Mouse (Mus musculus) liver, embryonic 14.5 days (tissue): ENCODE results near the gene Ube2q1. TPM values are rescaled to one million over a fixed set of nuclear protein-coding genes. Genes with fewer than 3 reads are reported as not detected.

Source experiments
- ATAC-seq: fragments of 200-750 bp; cut with Nextera tagmentation; 2 replicates; pipeline ENCODE4 v1.8.0; 2017; ENCODE audit warnings: moderate number of reproducible peaks, mild to moderate bottlenecking, moderate library complexity; ENCODE audit not compliant: insufficient read depth
- DNase-seq, 3 experiments: peaks; one replicate each; pipeline ENCODE4 v3.0.0-alpha.2; 2012 to 2013; ENCODE audit warnings: low read depth in 3 of 3, low spot score in 3 of 3
- H3K27ac ChIP-seq: fragments of 300-500 bp; sonication (generic); 2 replicates; pipeline ENCODE4 v1.5.1; 2014; ENCODE audit warnings: moderate library complexity, mild to moderate bottlenecking, control low read depth, inconsistent platforms
- H3K27me3 ChIP-seq: fragments of 300-500 bp; sonication (generic); 2 replicates; pipeline ENCODE4 v1.6.1; 2014; ENCODE audit warnings: mild to moderate bottlenecking, low read length, moderate library complexity; ENCODE audit not compliant: control insufficient read depth, insufficient read depth
- H3K36me3 ChIP-seq: fragments of 300-500 bp; sonication (generic); replicated peaks from 2 replicates; pipeline ENCODE4 v1.6.1; 2014; ENCODE audit warnings: low read depth; ENCODE audit not compliant: control insufficient read depth, insufficient read depth
- H3K4me1 ChIP-seq, 2 experiments: fragments of 200-500 bp in 1 of 2; fragments of 300-500 bp in 1 of 2; sonication (generic) in 1 of 2; replicated peaks; 2 replicates each; pipeline ENCODE4 v1.6.1; 2012 to 2014; ENCODE audit warnings: antibody characterized with exemption in 1 of 2, inconsistent platforms in 1 of 2, low read length in 1 of 2; ENCODE audit not compliant: control insufficient read depth in 2 of 2, insufficient read depth in 2 of 2
- H3K4me2 ChIP-seq: fragments of 300-500 bp; sonication (generic); 2 replicates; pipeline ENCODE4 v1.6.1; 2014; ENCODE audit warnings: low read depth, mild to moderate bottlenecking, control low read depth, moderate library complexity
- H3K4me3 ChIP-seq, 2 experiments: fragments of 200-500 bp in 1 of 2; fragments of 300-500 bp in 1 of 2; sonication (generic) in 1 of 2; 2 replicates each; pipeline ENCODE4 v1.5.1; 2012 to 2014; ENCODE audit warnings: low read depth in 2 of 2, low read length in 2 of 2, mild to moderate bottlenecking in 2 of 2, control low read depth in 1 of 2, inconsistent platforms in 1 of 2, moderate library complexity in 1 of 2; ENCODE audit not compliant: insufficient read depth in 1 of 2
- H3K9ac ChIP-seq: fragments of 300-500 bp; sonication (generic); replicated peaks from 2 replicates; pipeline ENCODE4 v1.6.1; 2014; ENCODE audit warnings: mild to moderate bottlenecking, control low read depth, moderate library complexity
- H3K9me3 ChIP-seq: fragments of 300-500 bp; sonication (generic); 2 replicates; pipeline ENCODE4 v1.6.1; 2016; ENCODE audit warnings: low read length, mixed read lengths; ENCODE audit not compliant: control insufficient read depth
- CTCF ChIP-seq: IDR thresholded peaks from 2 replicates; pipeline ENCODE4 v1.5.1; 2016; ENCODE audit warnings: antibody characterized with exemption, low read depth, control low read depth
- EP300 ChIP-seq: IDR thresholded peaks from 2 replicates; pipeline ENCODE4 v1.6.1; 2016; ENCODE audit warnings: antibody characterized with exemption, low read depth
- WGBS: fragments of 180-500 bp; shearing (Covaris S2); extraction: QIAGEN DNeasy Blood & Tissue Kit; methylation state at CpG from one replicate; pipeline ENCODE4 v1.1.7; 2014; ENCODE audit not compliant: insufficient replicate concordance; 5-methylcytosine and 5-hydroxymethylcytosine counted together
- polyA plus RNA-seq, 2 experiments: library from polyadenylated mRNA; depleted of rRNA in 1 of 2; stranded (reverse) in 1 of 2; unstranded in 1 of 2; fragments of >200 nt; fragmentation: Nextera tagmentation in 1 of 2; extraction: Ambion mirVana in 1 of 2; gene quantifications; 2 replicates each; pipeline versions ENCODE4 v1.2.1 to v1.2.3; 2012 to 2014

Ube2q1 gene
- polyA plus RNA-seq, 2 experiments = 6.7 to 9.0 TPM

GRCm38 (mm10) chr3:89801507-89801847 lies 28.1 kb downstream of the Ube2q1 start:
- no peaks in the 10 kb centered on the region for H3K36me3 ChIP-seq
- TF ChIP-seq CTCF = no peak
- no peak for TF ChIP-seq EP300
- ATAC-seq (no peak), DNase-seq (no peak)
- no peak overlapping the region for H3K4me3 ChIP-seq
- no peak overlapping the region for H3K27ac ChIP-seq
- H3K9me3 ChIP-seq = no peaks in the 10 kb centered on the region
- no peak overlapping the region for H3K9ac ChIP-seq
- H3K4me2 ChIP-seq = no peak overlapping the region
- no peaks in the 10 kb centered on the region for H3K27me3 ChIP-seq
- H3K4me1 ChIP-seq = no peaks in the 10 kb centered on the region; a peak in 1 of 4 replicates
- 6% methylated on average over 3 of the region's 3 CpGs for WGBS

- Histone ChIP-seq H3K27me3 (no peaks in the 10 kb centered on the region), H3K4me3 (no peak overlapping the region), H3K9ac (no peak overlapping the region), H3K9me3 (no peaks in the 10 kb centered on the region), H3K36me3 (no peaks in the 10 kb centered on the region), H3K27ac (no peak overlapping the region), H3K4me1 (peaks cover 6 to 9% of the 10 kb centered on the region in 2 experiments), H3K4me2 (no peak overlapping the region)
- no peak for DNase-seq
- no peak for ATAC-seq
- WGBS = 57% methylated on average over 15 of the region's 15 CpGs
- no peak for TF ChIP-seq EP300
- TF ChIP-seq CTCF = no peak
Observed at GRCm38 (mm10) chr3:89802876-89803275, 29.5 kb downstream of the Ube2q1 start.

- Histone ChIP-seq H3K36me3 (no peaks in the 10 kb centered on the region), H3K27me3 (no peaks in the 10 kb centered on the region), H3K9ac (no peak overlapping the region), H3K4me1 (peaks cover 18 to 23% of the 10 kb centered on the region in 2 experiments), H3K4me3 (no peak overlapping the region), H3K27ac (no peak overlapping the region), H3K4me2 (no peak overlapping the region), H3K9me3 (no peaks in the 10 kb centered on the region)
- DNase-seq (no peak), ATAC-seq (no peak)
- 64% methylated on average over 4 of the region's 4 CpGs for WGBS
- no peak for TF ChIP-seq EP300
- no peak for TF ChIP-seq CTCF
Observed at GRCm38 (mm10) chr3:89805179-89805578, 31.8 kb downstream of the Ube2q1 start.

GRCm38 (mm10) chr3:89806751-89807150 lies 33.3 kb downstream of the Ube2q1 start:
- TF ChIP-seq CTCF (peak; percentile 58), EP300 (no peak)
- Histone ChIP-seq H3K9ac (no peak overlapping the region), H3K27ac (no peak overlapping the region), H3K4me1 (peaks cover 18 to 23% of the 10 kb centered on the region in 2 experiments), H3K4me3 (no peak overlapping the region), H3K27me3 (no peaks in the 10 kb centered on the region), H3K9me3 (no peaks in the 10 kb centered on the region), H3K4me2 (no peak overlapping the region), H3K36me3 (no peaks in the 10 kb centered on the region)
- ATAC-seq (no peak), DNase-seq (no peak)
- 86% methylated on average over 2 of the region's 2 CpGs for WGBS

GRCm38 (mm10) chr3:89807171-89807570 lies 33.8 kb downstream of the Ube2q1 start:
- Histone ChIP-seq H3K4me2 (no peak overlapping the region), H3K36me3 (no peaks in the 10 kb centered on the region), H3K27ac (peak overlapping the region; percentile 40), H3K9me3 (no peaks in the 10 kb centered on the region), H3K27me3 (no peaks in the 10 kb centered on the region), H3K9ac (no peak overlapping the region), H3K4me3 (no peak overlapping the region), H3K4me1 (peaks cover 18 to 23% of the 10 kb centered on the region in 2 experiments)
- DNase-seq (no peak), ATAC-seq (no peak)
- no peak for TF ChIP-seq CTCF
- TF ChIP-seq EP300 = no peak
- 80% methylated on average over 3 of the region's 3 CpGs for WGBS
